Mouse (Mus musculus) lung, postnatal 4 days (tissue): ENCODE results near the gene Lrrc66.

Experiments used
- DNase-seq, 2 experiments: peaks; one replicate each; pipeline ENCODE4 v3.0.0; 2021

Gene Lrrc66

GRCm38 (mm10) chr5:73632291-73632690 is at the start of gene Lrrc66:
Gene Lrrc66 (minus strand): TSS chr5:73632526.
- no peak for DNase-seq

DNA sequence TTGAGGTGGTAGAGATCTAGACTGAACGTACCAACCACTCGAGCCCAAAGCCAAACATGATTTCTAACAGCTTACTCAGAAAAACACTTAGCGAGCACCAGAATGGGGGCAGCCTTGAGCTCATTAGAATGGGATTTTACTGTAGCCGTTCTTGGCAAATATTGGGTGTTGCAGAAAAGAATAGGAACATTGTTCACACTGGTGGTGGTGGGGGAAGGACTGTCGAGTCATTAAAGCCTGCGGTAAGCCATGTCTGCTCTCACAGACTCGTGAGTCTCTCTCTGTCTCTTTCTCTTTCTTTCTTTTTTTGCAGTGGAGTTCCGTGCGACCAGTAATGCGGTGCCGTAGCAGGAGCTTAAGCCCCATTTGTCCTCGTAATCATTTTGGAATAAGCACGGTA is 44.3 kb upstream of the Lrrc66 start:
- DNase-seq = no peak

DNA sequence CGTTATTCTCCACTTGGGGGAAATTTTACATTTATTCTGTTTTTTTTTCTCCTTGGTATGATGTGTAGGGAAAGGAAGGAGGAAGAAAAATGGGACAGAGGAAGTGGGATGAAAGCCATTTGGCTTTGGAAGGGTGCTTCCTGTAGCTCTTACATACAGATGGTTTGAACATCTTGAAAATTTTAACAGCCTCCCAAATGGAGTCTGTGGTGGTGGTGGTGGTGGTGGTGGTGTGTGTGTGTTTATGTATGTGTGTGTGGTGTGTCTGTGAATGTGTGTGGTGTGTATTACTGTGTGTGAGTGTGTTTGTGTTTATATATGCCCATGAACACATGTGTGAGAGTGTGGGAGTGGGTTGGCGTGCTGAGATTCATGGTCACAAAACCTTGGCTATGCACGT is 43.3 kb upstream of the Lrrc66 start:
- no peak for DNase-seq

- DNase-seq = no peak
Measured at GRCm38 (mm10) chr5:73669386-73669785, 37.1 kb upstream of the Lrrc66 start.

GRCm38 (mm10) chr5:73667877-73668276 is 35.6 kb upstream of the Lrrc66 start:
- DNase-seq = no peak

DNA sequence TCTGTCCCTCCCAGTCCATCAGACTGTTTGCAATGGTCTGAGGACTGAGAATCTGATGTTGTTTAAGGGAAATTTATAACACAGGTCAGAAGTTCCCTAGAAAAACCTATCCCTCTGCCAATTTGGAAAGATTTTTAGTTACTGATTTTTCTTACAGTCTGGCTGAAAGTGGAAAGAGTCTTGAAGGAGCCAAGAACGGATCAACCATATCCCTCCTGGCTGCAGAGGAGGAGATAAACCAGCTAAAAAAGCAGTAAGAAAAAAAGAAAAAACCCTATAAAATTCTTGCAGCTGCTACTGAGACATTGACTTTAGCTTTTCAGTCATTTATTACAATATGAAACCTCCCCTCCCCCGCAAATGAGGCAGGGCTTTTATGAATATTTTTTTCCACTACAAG is 34.4 kb upstream of the Lrrc66 start:
- no peak for DNase-seq

- peak; percentile 10 to 35 for DNase-seq
Measured at GRCm38 (mm10) chr5:73651855-73652201, 19.5 kb upstream of the Lrrc66 start.

- DNase-seq = peak; percentile 30 to 42
Measured at GRCm38 (mm10) chr5:73651061-73651854, 18.9 kb upstream of the Lrrc66 start, which contains the start of gene Spata18. Gene Spata18 (plus strand): TSS chr5:73651379.

- peak in 1 of 2 experiments; percentile 13 for DNase-seq
Measured at GRCm38 (mm10) chr5:73650365-73650964, 18.1 kb upstream of the Lrrc66 start.

GRCm38 (mm10) chr5:73647261-73647900 is 15.1 kb upstream of the Lrrc66 start, which contains the start of gene Sgcb:
Gene Sgcb (minus strand): TSS chr5:73647790.
- DNase-seq = peak; percentile 88 to 90

- peak in 1 of 2 experiments; percentile 38 for DNase-seq
Measured at GRCm38 (mm10) chr5:73642091-73642490, 9.8 kb upstream of the Lrrc66 start.

GRCm38 (mm10) chr5:73641058-73641457 is 8.7 kb upstream of the Lrrc66 start:
- no peak for DNase-seq

DNA sequence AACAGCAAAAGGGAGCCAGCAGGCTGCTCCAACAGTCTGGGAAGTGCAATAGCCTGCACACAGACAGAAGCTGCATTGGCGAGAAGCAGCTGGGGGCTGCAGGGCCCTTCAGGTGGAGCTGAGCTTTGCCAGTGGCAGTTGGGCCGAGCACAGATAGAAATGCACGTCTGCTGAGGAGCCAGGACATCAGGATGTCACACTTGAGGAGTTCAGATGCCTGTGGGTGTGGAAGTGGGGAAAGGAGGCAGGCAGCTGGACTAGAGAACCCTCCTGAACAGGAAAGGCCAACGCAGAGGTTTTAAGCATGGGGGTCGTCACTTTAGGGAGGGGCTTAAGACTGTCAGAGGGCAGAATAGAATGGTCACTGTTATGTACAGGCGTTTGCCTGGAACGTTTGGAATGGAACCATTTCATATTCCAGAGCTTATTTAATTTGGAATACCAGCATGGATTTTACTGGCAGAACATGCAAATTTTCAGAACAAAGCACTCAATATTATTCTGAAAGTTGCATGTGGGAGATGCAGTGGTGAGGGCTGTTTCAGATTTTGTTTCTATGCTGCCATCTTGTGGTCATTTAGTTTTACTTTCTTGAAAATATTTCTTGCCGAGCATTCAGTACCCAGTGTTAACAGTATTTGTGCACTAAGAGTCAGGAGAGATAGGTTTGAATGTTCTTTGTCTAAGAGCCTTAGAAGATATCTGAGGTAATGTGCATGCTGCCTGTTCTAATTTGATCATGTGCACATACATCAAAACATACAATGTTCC is 5.2 kb upstream of the Lrrc66 start:
- DNase-seq = no peak

DNA sequence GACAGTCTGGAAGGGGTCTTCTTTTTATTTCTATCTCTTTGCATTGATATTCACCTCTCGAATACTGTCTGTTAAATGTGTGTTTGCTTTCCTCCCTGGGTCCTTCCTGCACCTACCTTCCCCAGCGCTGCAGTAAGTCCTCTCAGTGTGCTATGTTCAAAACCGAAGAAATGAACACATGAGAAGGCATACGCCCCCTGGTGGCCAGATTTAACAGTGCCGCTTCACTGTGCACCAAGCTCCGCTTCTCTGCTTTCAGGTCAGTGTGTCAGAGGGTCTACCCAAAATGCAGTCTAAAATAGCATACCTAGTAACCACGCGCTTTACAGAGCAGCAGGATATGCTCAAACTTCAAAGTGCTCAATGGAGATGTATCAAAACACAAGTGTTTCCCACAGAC is 815 bp upstream of the Lrrc66 start:
- peak; percentile 55 to 69 for DNase-seq

DNA sequence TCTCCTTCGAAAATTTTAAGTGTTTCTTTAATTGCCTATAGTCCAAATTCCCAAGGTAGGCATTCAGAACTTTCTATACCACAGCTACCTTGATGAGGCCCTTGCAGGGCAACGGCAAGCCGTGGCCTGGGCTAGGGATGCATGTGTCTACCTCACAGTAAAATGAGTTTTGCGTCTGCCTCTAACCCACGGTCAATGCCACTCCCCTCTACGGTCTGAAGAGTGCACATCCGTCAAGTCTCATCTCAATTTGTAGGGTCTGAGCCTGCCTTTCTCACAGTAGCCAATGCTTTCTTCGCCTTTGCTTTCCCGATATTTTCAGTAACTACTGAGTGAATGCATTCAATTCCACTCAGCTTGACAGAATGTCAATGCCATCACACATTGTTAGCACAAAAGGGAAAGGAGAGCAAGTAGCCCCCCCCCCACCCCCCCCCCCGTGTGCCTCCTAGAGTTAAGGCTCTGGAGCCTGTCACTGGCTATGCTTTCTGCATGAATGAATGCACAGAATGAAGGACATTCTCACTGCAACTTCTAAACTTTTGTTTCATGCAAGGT is 1.2 kb downstream of the Lrrc66 start:
- DNase-seq = no peak

DNA sequence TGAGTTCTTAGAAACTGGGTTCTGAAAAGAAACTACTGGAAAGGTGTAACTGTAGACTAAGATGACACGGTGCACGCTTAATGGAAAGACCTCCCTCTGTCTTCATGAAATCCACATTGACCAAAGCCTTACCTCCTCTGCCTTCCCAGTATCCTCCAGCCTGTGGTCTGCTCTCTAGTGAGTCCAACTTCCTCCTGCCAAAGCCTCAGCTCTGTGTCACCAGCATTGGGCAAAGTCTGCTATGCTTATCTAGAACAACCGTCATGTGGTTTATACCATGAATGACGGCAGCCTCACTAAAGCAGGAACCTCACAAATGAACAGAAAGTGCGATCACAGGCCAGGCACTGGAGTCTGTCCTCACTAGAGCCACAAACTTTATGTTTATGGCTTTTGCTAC is 2.2 kb downstream of the Lrrc66 start:
- peak in 1 of 2 experiments; percentile 6 for DNase-seq

DNA sequence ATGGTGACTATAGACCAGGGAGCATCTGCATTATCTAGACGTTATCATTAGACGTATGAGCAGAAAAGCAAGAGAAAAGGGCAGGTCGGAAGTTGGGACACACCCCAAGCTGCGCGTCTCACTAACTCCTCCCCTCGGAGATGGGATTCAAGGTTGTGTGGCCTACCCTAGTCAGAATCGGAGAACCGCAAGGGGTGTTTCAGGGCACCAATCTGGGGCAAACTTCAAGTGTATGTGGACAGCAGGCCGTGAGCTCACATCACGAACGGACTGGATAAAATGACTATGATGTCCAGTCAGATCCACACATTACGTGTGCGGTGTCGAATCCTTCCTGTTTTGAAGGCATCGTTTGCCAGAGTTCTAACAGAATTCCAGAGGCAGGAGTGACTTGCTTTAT is 4.3 kb downstream of the Lrrc66 start:
- no peak for DNase-seq

DNA sequence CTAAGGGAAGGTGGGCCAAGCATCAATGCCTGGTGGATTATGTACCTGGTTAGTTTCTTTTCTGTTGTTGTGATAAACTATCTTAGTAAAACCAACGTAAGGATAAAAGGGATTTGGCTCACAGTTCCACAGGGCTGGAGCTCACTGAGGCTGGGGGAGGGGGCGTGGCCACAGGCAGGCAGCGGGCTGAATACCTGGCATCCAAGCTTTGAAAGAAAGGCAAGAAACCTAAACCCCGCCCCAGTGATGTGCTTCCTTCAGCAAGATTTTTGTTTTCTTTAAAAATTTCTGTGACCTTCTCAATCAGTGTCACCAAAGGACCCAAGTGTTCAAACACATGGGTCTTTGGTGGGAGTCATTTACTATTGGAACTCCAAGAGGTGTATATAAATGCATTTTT is 4.8 kb downstream of the Lrrc66 start:
- no peak for DNase-seq

DNA sequence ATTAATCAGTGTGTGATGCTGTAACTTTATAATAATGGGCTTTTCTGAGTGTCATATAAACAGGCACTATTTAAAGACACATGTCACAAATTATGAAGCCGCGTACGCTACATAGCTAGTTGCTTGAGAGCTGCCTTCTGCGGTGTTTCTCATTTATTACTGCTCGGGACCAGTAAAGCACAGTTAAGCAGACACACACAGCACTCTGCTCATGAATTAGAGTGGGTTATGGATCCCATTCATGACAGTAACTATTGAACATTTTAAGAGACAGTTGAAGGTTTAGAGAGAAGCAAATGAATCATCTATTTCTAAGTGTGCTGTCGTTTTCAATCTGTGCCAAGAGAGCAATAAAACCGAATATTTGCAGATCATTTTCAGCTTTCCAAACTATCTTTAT is 5.5 kb downstream of the Lrrc66 start:
- DNase-seq = no peak

- no peak for DNase-seq
Measured at GRCm38 (mm10) chr5:73625505-73625904, 6.8 kb downstream of the Lrrc66 start.

- no peak for DNase-seq
Measured at GRCm38 (mm10) chr5:73618969-73619368, 13.4 kb downstream of the Lrrc66 start.

GRCm38 (mm10) chr5:73615211-73615610 is 17.1 kb downstream of the Lrrc66 start:
- DNase-seq = no peak

DNA sequence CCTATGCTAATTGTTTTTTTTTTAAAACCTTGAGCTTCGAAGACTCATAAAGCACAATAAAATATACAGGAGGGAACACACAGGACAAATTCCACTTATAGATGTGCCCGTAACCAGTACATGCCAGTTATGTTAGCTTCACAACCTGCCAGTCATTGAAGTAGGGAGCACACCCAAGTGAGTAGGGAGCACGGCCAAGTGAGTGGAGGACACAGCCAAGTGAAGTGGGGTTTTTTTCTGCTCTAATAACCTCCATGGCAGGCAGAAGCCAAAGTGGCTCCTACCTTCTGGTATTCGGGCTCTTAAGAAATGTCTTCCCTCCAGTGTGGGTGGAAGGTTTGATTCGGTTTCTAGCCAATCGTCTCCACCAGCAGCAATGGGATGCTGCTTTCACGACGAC is 19.0 kb downstream of the Lrrc66 start:
- no peak for DNase-seq
